16 mouse cellular contexts compared by ENCODE assay signal in genomic region chr7:111466720-111467119, GRCm38 (mm10).
DNase-seq lines count a peak whose midpoint lies in the region; ATAC-seq and TF ChIP-seq lines count a peak whose summit lies in the region.
"Had no signal": no experiment of that assay in that cellular context is flagged by ENCODE, and none has a peak within 500 bp of the region (broad histone marks: within the 10 kb centered on the region; RNA-seq: fewer than 3 reads in every experiment).

No protein-coding gene starts in this region.

- H3K27ac ChIP-seq in hindbrain, postnatal 0 days = no peak overlapping the region
- H3K27ac ChIP-seq in hindbrain, embryonic 13.5 days = no peak overlapping the region
- H3K27ac ChIP-seq in layer of hippocampus, adult 2 months = no peak overlapping the region
- no peak overlapping the region for H3K27ac ChIP-seq in stomach, postnatal 0 days (replicated peaks)
- H3K27ac ChIP-seq: embryonic facial prominence, embryonic 10.5 days; embryonic facial prominence, embryonic 12.5 days; forebrain, embryonic 13.5 days; forebrain, embryonic 15.5 days had no signal

- H3K27me3 ChIP-seq in hindbrain, postnatal 0 days (ENCODE audit: insufficient read depth, low read length) = no peaks in the 10 kb centered on the region
- H3K27me3 ChIP-seq in hindbrain, embryonic 13.5 days = no peaks in the 10 kb centered on the region
- H3K27me3 ChIP-seq in stomach, postnatal 0 days (ENCODE audit: control insufficient read depth, insufficient read depth, low read length) = no peaks in the 10 kb centered on the region
- H3K27me3 ChIP-seq: embryonic facial prominence, embryonic 12.5 days; forebrain, embryonic 13.5 days; forebrain, embryonic 15.5 days had no signal

- H3K4me3 ChIP-seq in hindbrain, postnatal 0 days (ENCODE audit: low read length) = no peak overlapping the region
- H3K4me3 ChIP-seq in hindbrain, embryonic 13.5 days = no peak overlapping the region
- no peak overlapping the region for H3K4me3 ChIP-seq in layer of hippocampus, adult 2 months
- H3K4me3 ChIP-seq in stomach, postnatal 0 days (ENCODE audit: low read depth, low read length) = no peak overlapping the region
- H3K4me3 ChIP-seq: embryonic facial prominence, embryonic 10.5 days; embryonic facial prominence, embryonic 12.5 days; forebrain, embryonic 13.5 days; forebrain, embryonic 15.5 days had no signal

- no peaks in the 10 kb centered on the region for H3K9me3 ChIP-seq in hindbrain, postnatal 0 days (ENCODE audit: low read length)
- H3K9me3 ChIP-seq in hindbrain, embryonic 13.5 days = no peaks in the 10 kb centered on the region
- H3K9me3 ChIP-seq in stomach, postnatal 0 days (ENCODE audit: control insufficient read depth, low read length) = no peaks in the 10 kb centered on the region
- H3K9me3 ChIP-seq: embryonic facial prominence, embryonic 10.5 days; embryonic facial prominence, embryonic 12.5 days; forebrain, embryonic 13.5 days; forebrain, embryonic 15.5 days had no signal

- H3K4me1 ChIP-seq in hindbrain, postnatal 0 days (ENCODE audit: insufficient read depth, low read length) = no peaks in the 10 kb centered on the region
- H3K4me1 ChIP-seq in hindbrain, embryonic 13.5 days (replicated peaks) = no peaks in the 10 kb centered on the region
- no peaks in the 10 kb centered on the region for H3K4me1 ChIP-seq in stomach, postnatal 0 days (replicated peaks; ENCODE audit: control insufficient read depth, insufficient read depth)
- H3K4me1 ChIP-seq: embryonic facial prominence, embryonic 10.5 days; embryonic facial prominence, embryonic 12.5 days; forebrain, embryonic 13.5 days; forebrain, embryonic 15.5 days had no signal

- TF ChIP-seq CTCF in hindbrain, postnatal 0 days (IDR thresholded peaks at IDR 0.05; ENCODE audit: low read depth) = peak; percentile 31
- TF ChIP-seq CTCF in layer of hippocampus, adult 2 months (conservative IDR thresholded peaks at IDR 0.05) = peak; percentile 32
- TF ChIP-seq CTCF in stomach, postnatal 0 days (IDR thresholded peaks at IDR 0.05; ENCODE audit: low read depth) = peak; percentile 24

- WGBS in hindbrain, postnatal 0 days = 74% methylated on average over 1 of the region's 1 CpGs
- WGBS in hindbrain, embryonic 13.5 days = 74% methylated on average over 1 of the region's 1 CpGs
- 86% methylated on average over 1 of the region's 1 CpGs for WGBS in stomach, postnatal 0 days

- ATAC-seq in hindbrain, postnatal 0 days = no peak
- ATAC-seq in hindbrain, embryonic 13.5 days (ENCODE audit: low FRiP score) = no peak
- no peak for ATAC-seq in stomach, postnatal 0 days (ENCODE audit: low FRiP score, low TSS enrichment)
- no peak for ATAC-seq in activated CD4-positive, CD25-positive, alpha-beta regulatory T cell, adult 4 months
- ATAC-seq: forebrain, embryonic 13.5 days; forebrain, embryonic 15.5 days had no signal

- no peak overlapping the region for H3K9ac ChIP-seq in hindbrain, postnatal 0 days (replicated peaks; ENCODE audit: low read length)
- H3K9ac ChIP-seq in hindbrain, embryonic 13.5 days = no peak overlapping the region
- no peak overlapping the region for H3K9ac ChIP-seq in stomach, postnatal 0 days (ENCODE audit: low read length)
- H3K9ac ChIP-seq: embryonic facial prominence, embryonic 12.5 days; forebrain, embryonic 13.5 days; forebrain, embryonic 15.5 days had no signal

- H3K4me2 ChIP-seq in hindbrain, postnatal 0 days (ENCODE audit: low read depth, low read length) = no peak overlapping the region
- no peak overlapping the region for H3K4me2 ChIP-seq in hindbrain, embryonic 13.5 days
- no peak overlapping the region for H3K4me2 ChIP-seq in stomach, postnatal 0 days (replicated peaks; ENCODE audit: low read depth)
- H3K4me2 ChIP-seq: embryonic facial prominence, embryonic 12.5 days; forebrain, embryonic 13.5 days; forebrain, embryonic 15.5 days had no signal

- no peak for TF ChIP-seq EP300 in stomach, postnatal 0 days (optimal IDR thresholded peaks at IDR 0.05)

- H3K36me3 ChIP-seq in hindbrain, postnatal 0 days (ENCODE audit: insufficient read depth, low read length) = no peaks in the 10 kb centered on the region
- H3K36me3 ChIP-seq in hindbrain, embryonic 13.5 days = no peaks in the 10 kb centered on the region
- H3K36me3 ChIP-seq in stomach, postnatal 0 days (ENCODE audit: control insufficient read depth, insufficient read depth, low read length) = no peaks in the 10 kb centered on the region
- H3K36me3 ChIP-seq: embryonic facial prominence, embryonic 10.5 days; embryonic facial prominence, embryonic 12.5 days; forebrain, embryonic 15.5 days had no signal

- no peak for DNase-seq in hindbrain, postnatal 0 days (ENCODE audit: low spot score)
- DNase-seq in layer of hippocampus, adult 2 months (ENCODE audit: low spot score in 2 of 2) = no peak
- DNase-seq in layer of hippocampus, adult 9-11 months = no peak
- no peak for DNase-seq in stomach, postnatal 0 days (ENCODE audit: low spot score)
- DNase-seq: adrenal gland, adult 8-10 months; adrenal gland, postnatal 14 days; cerebellum, adult 11-12 months; cerebellum, adult 2 months; cerebellum, adult 9-10 months; cerebellum, postnatal 25 days had no signal
